Comparison of ENCODE assay signal across 7 mouse cellular contexts in the genomic region with DNA sequence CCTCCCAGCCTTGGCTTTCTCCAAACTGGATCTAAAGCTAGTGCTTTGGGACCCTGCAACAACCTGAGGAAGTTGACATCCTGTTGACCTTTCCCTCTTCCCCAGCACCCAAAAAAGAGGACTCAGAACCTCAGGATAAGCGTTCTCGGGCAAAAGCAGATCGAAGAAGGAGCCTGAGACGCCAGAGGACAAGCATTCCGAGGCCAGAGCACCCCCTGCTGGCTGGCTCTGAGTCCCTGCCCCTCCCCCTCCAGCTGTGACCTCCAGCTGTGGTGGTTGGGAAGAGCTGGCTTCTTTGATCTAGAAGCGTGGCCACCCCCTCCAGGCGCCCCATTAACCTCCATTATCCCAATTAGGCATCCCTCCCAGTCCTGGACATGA. TPM values are rescaled to one million over a fixed set of nuclear protein-coding genes. Genes with fewer than 3 reads are reported as not detected.
A peak's percentile ranks its signal among the peaks of the same experiment; 100 is the strongest.
DNase-seq lines count a peak whose midpoint lies in the region; ATAC-seq lines count a peak whose summit lies in the region.

No protein-coding gene starts in this region.

- peak overlapping the region; percentile 64 for H3K27ac ChIP-seq in intestine, embryonic 15.5 days
- no peak overlapping the region for H3K27ac ChIP-seq in midbrain, embryonic 11.5 days (ENCODE audit: low read depth, low read length)

- peak overlapping the region; percentile 63 for H3K4me3 ChIP-seq in intestine, embryonic 15.5 days (replicated peaks)
- H3K4me3 ChIP-seq in midbrain, embryonic 11.5 days (ENCODE audit: low read depth, low read length) = peak overlapping the region; percentile 53

- H3K9me3 ChIP-seq in intestine, embryonic 15.5 days = no peaks in the 10 kb centered on the region
- H3K9me3 ChIP-seq in midbrain, embryonic 11.5 days (ENCODE audit: control insufficient read depth, low read length) = no peaks in the 10 kb centered on the region

- peak overlapping the region; percentile 70 for H3K9ac ChIP-seq in intestine, embryonic 15.5 days
- H3K9ac ChIP-seq in midbrain, embryonic 11.5 days (ENCODE audit: low read length) = peak overlapping the region; percentile 65

- DNase-seq in adipocyte (ENCODE audit: low spot score) = peak; percentile 95
- peak; percentile 94 for DNase-seq in embryo, embryonic 11 days
- DNase-seq in gastrocnemius, postnatal 25 days = peak; percentile 85
- peak; percentile 72 for DNase-seq in left cerebral cortex, postnatal 4 days
- DNase-seq in midbrain, embryonic 11.5 days (ENCODE audit: low spot score, missing footprints) = peak; percentile 98
- peak; percentile 82 for DNase-seq in right cerebral cortex, postnatal 4 days

- intact Hi-C loops in left cerebral cortex, postnatal 4 days (cut with DNase I) = loop anchor here (5.0 kb wide), 1 partner anchor 45 kb away; no protein-coding TSS in a partner anchor

- no peaks in the 10 kb centered on the region for H3K36me3 ChIP-seq in intestine, embryonic 15.5 days
- no peaks in the 10 kb centered on the region for H3K36me3 ChIP-seq in midbrain, embryonic 11.5 days (ENCODE audit: control insufficient read depth, insufficient read depth, low read length)

- WGBS in intestine, embryonic 15.5 days = under 1% methylated on average over 7 of the region's 7 CpGs
- 0% methylated on average over 7 of the region's 7 CpGs for WGBS in midbrain, embryonic 11.5 days

- ATAC-seq in intestine, embryonic 15.5 days = peak; percentile 82
- ATAC-seq in midbrain, embryonic 11.5 days (ENCODE audit: low FRiP score) = peak; percentile 67

- H3K27me3 ChIP-seq in intestine, embryonic 15.5 days (replicated peaks) = no peaks in the 10 kb centered on the region
- peaks cover 5% of the 10 kb centered on the region for H3K27me3 ChIP-seq in midbrain, embryonic 11.5 days (ENCODE audit: control insufficient read depth, insufficient read depth, low read length)

- H3K4me1 ChIP-seq in intestine, embryonic 15.5 days (replicated peaks) = peaks cover 14% of the 10 kb centered on the region; the same call in 1 of the 2 replicates
- peaks cover 10% of the 10 kb centered on the region for H3K4me1 ChIP-seq in midbrain, embryonic 11.5 days (ENCODE audit: control insufficient read depth, insufficient read depth, low read length)

- peak overlapping the region; percentile 99 for H3K4me2 ChIP-seq in intestine, embryonic 15.5 days (replicated peaks)
- H3K4me2 ChIP-seq in midbrain, embryonic 11.5 days = peak overlapping the region; percentile 98

RNA-seq across cellular contexts. Expression of a gene that starts 10.2 kb away (rescaled TPM):
- total RNA-seq in gastrocnemius, postnatal 25 days (2021) = not detected
- 0.59 and 0.68 TPM in 2 replicates for polyA plus RNA-seq in intestine, embryonic 15.5 days (2015; fragmentation: Nextera tagmentation; extraction: Ambion mirVana)
- total RNA-seq in left cerebral cortex, postnatal 4 days (2021) = under 1 TPM; 0.24 to 0.56 TPM
- polyA plus RNA-seq in midbrain, embryonic 11.5 days (2014; fragmentation: Nextera tagmentation; extraction: Ambion mirVana) = 0.51 and 0.90 TPM in 2 replicates

RNA-seq across cellular contexts. Expression of a gene that starts 26.6 kb away (rescaled TPM):
- 1 to 10 TPM; 6.0 to 7.5 TPM for total RNA-seq in gastrocnemius, postnatal 25 days (2021)
- 58.2 and 62.7 TPM in 2 replicates for polyA plus RNA-seq in intestine, embryonic 15.5 days (2015; fragmentation: Nextera tagmentation; extraction: Ambion mirVana)
- total RNA-seq in left cerebral cortex, postnatal 4 days (2021) = 10 to 100 TPM; 28.7 to 29.2 TPM
- 76.5 and 82.5 TPM in 2 replicates for polyA plus RNA-seq in midbrain, embryonic 11.5 days (2014; fragmentation: Nextera tagmentation; extraction: Ambion mirVana)

RNA-seq across cellular contexts. Expression of a gene that starts 28.8 kb away (rescaled TPM):
- 10 to 100 TPM; 15.9 to 20.9 TPM for total RNA-seq in gastrocnemius, postnatal 25 days (2021)
- 9.0 and 9.6 TPM in 2 replicates for polyA plus RNA-seq in intestine, embryonic 15.5 days (2015; fragmentation: Nextera tagmentation; extraction: Ambion mirVana)
- total RNA-seq in left cerebral cortex, postnatal 4 days (2021) = 10 to 100 TPM; 30.5 to 35.0 TPM
- 11.2 and 11.7 TPM in 2 replicates for polyA plus RNA-seq in midbrain, embryonic 11.5 days (2014; fragmentation: Nextera tagmentation; extraction: Ambion mirVana)

RNA-seq across cellular contexts. Expression of a gene that starts 45.6 kb away (rescaled TPM):
- 10 to 100 TPM; 14.0 to 16.2 TPM for total RNA-seq in gastrocnemius, postnatal 25 days (2021)
- polyA plus RNA-seq in intestine, embryonic 15.5 days (2015; fragmentation: Nextera tagmentation; extraction: Ambion mirVana) = 77.8 and 88.4 TPM in 2 replicates
- total RNA-seq in left cerebral cortex, postnatal 4 days (2021) = 10 to 100 TPM; 60.2 to 65.9 TPM
- polyA plus RNA-seq in midbrain, embryonic 11.5 days (2014; fragmentation: Nextera tagmentation; extraction: Ambion mirVana) = 97.8 and 99.5 TPM in 2 replicates

RNA-seq across cellular contexts. Expression of a gene that starts 51.2 kb away (rescaled TPM):
- 100 to 1,000 TPM; 189 to 204 TPM for total RNA-seq in gastrocnemius, postnatal 25 days (2021)
- polyA plus RNA-seq in intestine, embryonic 15.5 days (2015; fragmentation: Nextera tagmentation; extraction: Ambion mirVana) = 306 and 309 TPM in 2 replicates
- 100 to 1,000 TPM; 390 to 395 TPM for total RNA-seq in left cerebral cortex, postnatal 4 days (2021)
- 404 and 408 TPM in 2 replicates for polyA plus RNA-seq in midbrain, embryonic 11.5 days (2014; fragmentation: Nextera tagmentation; extraction: Ambion mirVana)
